Mouse (Mus musculus) T-helper 1 cell (primary cell): ENCODE data around the gene Fads2.

Experiments
- in situ Hi-C: fragments of 300-600 bp; cut with MboI, MseI; formaldehyde crosslinking; loops from one replicate; pipeline ENCODE4 v1.15.1; 2025; ENCODE audit warnings: high pct_unique_total_duplicates

Gene Fads2

DNA sequence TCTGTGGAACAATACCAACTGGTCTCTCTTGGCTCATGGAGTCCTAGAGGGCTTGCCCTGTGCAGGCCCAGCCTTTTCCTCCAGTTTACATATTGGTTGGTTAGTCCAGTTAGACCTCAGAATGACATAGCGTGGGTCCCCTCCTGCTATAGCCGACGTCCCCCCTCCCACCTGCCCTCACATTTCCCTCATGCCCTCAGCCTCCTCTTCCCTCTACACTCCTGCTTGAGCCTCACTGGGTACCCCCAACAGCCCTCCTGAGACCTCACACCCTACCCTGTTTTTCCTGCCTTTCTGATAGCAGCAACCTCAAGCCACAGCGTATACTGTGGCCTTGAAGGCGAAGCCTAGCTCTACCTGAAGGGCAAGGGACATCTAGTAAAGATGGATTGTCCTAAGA lies 38.7 kb downstream of the Fads2 start:
- in situ Hi-C loops: no loop called here

DNA sequence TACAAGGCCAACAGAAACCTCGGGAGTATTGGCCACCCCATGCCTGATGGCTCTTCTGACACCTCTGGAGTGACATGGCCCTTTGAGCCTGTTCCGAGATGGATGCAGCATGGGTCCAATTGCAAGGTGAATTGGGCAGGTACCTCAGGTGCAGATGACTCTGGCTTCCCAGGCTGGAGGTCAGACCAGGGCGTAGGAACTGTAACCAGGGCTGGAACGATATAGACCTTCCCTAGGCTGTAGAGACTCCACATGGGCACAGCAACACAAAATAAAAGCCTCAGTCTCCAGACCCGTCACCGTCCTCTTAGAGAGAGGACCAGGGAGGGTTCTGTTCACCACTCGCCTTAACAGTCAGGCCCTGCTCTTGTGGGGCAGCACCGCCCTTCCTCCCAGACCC lies 39.3 kb downstream of the Fads2 start:
- in situ Hi-C loops: no loop called here

DNA sequence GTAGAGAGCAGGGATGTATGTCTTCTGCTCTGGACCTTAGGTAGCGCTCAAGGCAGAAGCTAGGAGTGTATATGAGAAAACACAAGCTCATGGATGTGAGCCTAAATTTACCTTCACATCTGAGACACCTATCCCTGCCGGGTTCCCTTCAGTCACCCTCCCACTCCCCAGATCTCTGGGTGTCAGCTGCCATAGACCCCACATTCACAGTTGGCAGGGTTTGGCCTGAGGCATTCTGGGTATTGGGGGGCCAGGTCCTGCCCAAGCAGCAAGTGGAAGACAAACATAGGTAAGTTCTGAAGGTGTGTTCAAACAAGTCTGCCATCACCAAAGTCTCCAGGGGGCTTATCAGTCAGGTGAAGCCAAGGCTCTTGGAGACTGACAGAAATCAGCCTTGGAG lies 39.9 kb downstream of the Fads2 start:
- in situ Hi-C loops: no loop called here

DNA sequence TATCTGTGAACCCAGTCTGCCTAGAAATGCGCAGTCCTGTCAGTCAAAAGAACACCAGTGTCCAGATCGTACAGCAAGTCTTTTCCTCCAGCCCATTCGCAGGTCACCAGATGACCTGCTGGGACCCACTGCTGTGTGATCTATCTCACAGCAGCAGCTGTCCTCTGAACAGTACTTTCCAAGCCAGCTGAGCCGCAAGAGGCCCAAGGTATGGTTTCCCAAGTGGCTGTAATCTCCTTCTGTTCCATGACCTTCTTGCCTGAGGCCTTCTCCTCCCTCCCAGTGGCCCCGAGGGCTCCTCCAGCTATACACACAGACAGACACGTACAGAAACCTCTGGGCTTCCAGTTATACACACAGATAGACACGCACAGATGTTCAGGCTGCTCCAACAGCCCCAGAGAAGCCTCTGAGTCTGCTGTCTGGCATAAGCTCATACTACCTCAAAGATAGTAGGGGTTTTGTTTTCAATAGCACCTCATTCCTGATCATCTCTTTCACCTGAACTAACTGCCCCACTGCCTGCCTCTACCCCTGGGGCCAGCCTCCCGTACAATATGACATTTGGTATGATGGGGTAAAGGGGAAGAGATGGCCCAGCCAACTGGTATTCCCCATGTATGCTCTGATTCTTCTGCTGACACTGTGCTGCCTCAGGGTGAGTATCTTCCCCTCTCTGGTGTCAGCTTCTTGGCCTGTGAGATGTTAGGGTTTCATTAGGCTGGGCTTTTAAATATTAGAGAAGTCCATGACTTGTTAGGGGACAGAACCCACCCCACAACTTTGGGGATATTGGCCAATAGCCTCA lies 40.6 kb downstream of the Fads2 start:
- in situ Hi-C loops: no loop called here

DNA sequence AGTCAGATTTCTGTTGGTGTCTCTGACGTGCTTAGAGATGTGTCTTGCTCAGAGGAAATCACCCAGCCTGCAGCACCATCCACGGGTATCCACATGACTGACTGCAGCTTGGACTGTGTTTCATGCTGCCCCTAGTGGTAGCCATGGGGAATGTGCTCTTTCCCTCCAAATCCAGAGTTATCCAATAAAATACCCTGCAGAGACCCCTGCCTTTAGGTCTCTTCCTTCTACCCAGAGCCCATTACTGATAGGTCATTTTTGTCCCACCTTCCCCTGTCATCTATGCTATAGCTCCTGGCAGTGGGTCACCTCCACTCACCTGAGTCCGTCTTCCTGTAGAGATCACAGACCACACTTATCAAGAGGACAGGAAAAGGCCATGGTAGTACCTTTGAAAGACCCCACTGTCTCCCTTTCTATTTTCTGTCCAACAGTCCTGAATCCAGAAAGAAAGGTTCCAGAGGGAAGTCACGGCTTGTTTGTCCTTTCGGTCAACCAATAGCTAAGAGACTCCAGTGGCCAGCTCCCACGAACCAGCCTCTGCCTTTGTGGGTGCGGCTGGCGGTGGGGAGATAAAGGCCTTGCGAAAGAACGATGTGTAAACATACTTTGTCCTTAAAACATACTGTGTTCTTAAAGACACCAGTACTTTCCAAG lies 41.5 kb downstream of the Fads2 start:
- in situ Hi-C loops: no loop called here

DNA sequence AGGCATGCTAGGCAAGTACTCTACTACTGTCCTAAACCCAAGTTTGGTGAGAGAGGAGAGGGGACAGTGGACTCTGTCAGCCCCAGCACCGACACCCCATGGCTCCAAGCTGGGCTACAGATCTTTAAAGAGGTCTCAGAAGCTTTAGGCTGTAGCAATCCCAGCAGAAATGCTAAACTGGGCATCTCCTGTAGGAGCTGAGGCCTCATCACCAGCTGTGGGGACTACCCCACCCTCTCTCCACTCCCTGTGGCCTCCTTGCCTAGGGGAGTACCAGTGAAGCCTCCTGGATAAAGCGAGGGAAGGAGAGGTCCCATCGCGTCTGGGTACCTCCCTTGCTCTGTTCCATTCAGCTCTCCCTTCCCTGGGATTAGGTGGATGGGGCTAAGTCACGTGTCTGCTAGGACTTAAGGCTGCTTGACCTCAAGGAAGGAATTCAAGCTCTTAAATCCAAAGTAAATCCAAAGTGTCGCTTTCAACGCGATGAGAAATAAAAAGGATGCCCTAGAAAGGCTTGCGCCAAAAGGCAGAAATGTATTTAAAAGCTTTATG lies 42.6 kb downstream of the Fads2 start:
- in situ Hi-C loops: no loop called here

DNA sequence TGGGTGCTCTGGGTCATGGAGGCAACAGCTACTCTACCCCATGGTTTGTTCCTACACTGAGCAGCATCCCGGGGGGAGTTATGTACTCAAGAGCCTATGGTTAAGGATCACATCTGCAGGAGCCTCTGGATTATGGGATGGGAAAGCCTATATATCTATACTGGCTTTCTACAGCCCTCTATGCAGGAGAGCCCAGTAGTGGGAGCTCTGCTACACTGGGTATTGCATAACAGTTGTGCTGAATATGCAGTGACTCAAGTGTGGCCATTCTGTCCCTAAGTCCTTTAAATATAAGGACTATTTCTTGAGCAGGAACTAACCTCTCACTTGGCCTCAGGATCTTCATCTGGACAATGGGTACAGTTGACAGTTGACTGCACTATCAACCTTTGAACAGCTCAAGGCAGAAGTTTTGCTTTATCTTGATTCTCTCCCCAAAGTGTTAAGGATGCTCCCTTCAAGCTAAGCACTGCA lies 43.2 kb downstream of the Fads2 start:
- in situ Hi-C loops: no loop called here

DNA sequence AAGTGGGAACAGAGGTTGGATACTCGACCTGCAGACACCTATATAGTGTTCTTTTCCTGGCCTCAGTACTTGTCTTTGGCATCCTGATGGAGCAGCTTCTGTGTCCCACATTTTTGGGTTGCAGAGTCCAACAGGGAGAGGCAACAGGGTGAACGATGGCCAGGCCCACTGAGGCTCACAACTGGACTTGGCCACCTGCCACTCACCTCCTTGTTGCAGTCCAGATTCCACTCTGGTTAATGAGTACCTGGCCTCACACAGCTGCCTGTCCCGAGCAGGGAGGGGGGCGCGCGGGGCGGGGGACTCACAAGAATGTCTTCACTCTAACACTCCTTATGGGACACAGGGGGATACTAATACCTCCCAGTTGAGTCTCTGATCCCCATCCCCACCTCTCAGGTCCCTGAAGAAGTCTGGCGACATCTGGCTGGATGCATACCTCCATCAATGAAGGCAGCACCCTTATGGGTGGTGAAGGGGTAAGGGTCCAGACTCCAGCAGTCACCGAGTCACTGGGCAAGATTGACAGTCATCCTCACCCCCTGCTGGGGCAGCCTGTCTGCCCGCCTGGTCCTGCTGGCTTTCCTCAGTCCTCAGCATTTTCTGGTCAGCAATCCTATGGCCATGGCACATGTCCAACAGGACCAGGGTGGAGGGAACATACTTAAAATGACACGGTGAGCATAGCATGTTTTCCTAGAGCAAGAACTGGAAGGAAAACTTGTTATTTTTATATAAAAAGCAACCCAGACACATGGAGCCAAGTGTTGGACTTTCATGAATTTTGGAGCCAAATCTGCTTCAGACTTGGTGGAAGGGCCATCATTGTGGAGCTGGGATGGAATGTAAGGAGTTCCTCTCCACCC lies 43.8 kb downstream of the Fads2 start:
- in situ Hi-C loops: no loop called here

DNA sequence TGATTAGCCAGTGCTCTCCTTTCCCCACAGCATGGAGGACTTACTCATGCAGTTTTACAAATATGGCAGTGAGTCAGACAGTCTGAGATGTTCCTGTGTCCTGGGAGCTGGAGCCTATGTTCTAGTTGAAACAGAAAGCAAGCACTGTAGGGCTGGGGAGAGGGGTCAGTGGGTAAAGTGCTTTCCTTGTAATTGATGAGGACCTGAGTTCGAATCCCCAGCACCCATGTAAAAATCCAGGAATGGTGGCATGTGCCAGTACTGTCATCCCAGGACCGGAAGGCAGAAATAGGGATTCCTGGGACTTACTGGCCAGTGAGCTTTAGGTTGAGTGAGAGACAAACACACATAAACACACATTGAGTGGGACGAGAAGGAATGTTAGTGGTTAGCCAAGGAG lies 44.9 kb downstream of the Fads2 start:
- in situ Hi-C loops: no loop called here

DNA sequence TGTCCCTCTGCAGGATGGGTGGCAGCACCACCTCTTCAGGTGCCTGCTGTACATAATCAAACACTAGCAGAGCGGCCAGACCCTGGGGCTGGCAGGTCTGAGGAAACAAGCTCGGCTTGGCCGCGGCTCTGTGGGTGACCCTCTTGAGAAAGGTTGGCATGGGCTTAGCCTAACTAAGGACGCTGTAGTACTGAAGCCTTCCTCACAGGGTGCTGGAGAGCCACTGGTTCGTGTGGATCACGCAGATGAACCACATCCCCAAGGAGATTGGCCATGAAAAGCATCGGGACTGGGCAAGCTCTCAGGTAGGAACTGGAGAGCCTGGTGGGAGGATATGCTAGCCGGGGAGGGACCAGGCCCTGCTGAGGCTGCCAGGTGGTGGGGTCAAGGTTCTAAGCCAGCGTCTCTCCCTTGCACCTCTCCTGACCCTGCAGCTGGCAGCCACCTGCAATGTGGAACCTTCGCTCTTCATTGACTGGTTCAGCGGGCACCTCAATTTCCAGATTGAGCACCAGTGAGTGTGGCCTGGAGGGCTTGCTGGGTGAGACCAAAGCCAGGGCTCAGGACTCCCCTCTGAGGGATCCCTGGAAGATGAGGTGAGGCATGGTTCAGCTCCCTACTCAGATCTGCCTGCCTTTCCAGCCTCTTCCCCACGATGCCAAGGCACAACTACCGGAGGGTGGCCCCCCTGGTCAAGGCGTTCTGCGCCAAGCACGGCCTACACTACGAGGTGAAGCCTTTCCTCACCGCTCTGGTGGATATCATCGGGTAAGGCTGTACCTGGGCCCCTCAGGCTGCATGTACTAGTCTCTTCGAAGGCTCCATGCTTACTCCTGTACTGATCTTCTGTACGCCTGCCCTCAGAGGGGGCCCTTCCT lies 45.5 kb downstream of the Fads2 start:
- in situ Hi-C loops: no loop called here

DNA sequence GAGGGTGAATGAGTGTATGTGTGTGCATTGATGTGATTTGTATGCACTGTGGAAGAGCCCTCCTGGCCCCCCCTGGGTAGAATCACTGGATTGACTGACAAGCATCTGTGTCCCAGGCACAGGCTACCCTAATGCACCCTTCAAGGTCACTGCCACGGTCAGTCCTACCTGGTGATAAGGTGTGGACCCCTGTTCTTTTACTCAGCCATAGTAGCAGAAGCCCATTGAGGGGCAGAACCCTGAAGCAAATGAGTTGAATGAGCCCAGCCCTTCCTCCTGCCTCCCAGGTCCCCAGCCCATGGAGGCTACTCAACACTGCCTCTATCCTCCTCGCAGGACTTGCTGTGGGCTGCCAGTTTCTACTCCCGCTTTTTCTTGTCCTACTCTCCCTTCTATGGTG lies 46.3 kb downstream of the Fads2 start:
- in situ Hi-C loops: no loop called here

DNA sequence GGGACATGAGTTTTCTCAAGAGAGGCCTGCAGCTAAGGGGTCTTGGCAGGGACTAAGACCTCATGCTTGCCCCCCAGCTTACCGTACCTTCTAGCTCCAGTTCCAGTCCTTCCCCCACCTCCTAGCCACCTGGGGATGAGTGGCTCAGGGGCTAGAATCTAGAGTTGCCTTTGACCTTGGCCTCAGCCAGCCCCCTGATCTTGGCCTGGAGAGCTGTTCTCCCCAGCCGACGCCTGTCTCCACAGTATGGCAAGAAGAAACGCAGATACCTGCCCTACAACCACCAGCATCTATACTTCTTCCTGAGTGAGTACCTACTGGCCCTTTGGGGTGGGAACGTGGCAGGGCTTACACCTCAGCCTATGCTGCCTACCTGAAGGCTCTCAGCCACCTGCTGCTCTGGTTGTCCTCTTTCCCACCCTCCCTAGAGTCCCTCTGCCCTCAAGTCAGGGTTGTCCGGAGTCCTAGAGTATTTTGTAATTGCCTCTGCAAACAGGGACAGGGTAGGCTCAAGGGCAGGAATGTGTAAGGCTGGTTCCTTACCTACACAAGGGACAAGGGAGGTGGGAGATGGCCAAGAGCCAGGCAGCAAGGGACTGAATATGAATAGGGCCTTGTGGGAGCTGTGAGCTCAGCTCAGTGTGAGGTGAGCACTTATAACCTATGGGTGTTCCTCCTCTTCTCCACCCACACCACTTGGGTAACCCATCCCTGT lies 47.0 kb downstream of the Fads2 start:
- in situ Hi-C loops: no loop called here

DNA sequence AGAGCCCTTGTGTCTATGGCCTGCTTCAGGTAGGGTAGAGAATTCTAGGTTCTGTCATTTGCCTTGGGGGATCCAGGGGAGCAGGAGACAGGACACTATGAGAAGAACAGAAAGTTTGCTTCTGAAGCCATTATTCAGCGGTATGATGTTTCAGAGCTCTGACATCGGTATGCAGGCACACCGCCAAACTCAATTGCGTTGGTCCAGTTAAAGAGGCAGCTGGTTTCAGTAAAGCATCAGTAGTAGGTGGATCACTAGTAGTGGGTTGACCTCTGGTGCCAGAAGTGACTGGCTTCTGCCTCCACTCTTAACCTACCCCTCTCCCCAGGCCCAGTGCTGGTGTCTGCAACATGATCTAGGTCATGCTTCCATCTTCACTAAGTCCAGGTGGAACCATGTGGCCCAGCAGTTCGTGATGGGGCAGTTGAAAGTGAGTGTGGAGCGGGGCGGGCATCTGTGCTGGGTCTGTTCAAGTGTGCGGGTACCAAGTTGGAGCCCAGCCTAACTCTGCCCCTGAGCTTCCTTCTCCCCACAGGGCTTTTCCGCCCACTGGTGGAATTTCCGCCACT lies 47.8 kb downstream of the Fads2 start:
- in situ Hi-C loops: no loop called here

DNA sequence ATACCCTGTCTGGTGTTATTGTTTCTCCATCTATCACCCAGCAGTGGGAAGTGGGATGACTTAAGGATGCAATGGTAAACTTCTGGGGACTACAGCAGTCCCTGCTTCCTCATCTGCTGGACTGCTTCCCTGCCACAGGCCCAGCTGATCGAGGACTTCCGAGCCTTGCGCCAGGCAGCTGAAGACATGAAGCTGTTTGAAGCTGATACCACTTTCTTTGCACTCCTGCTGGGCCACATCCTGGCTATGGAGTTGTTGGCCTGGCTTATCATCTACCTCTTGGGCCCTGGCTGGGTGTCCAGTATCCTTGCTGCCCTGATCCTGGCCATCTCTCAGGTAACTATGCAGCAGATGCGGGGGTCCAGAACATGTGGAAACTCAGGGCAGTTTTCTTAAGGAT lies 48.8 kb downstream of the Fads2 start:
- in situ Hi-C loops: no loop called here

DNA sequence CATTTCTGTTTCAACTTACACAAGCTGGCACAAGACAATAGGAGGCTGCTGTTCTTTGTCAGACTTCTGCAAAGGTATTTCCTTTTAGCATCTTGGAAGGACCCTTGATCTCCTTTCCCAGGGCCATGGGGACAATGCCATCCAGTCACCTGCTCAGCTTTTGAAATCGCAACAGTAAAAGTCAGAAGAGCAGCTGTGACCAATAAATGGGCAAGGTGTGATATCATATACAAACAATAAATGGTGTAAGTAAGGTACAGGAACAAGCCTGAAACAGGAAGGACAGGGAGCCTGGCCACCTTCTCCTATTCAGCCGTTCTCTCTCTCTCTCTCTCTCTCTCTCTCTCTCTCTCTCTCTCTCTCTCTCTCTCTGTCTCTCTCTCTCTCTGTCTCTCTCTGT lies 51.1 kb downstream of the Fads2 start:
- in situ Hi-C loops: no loop called here

DNA sequence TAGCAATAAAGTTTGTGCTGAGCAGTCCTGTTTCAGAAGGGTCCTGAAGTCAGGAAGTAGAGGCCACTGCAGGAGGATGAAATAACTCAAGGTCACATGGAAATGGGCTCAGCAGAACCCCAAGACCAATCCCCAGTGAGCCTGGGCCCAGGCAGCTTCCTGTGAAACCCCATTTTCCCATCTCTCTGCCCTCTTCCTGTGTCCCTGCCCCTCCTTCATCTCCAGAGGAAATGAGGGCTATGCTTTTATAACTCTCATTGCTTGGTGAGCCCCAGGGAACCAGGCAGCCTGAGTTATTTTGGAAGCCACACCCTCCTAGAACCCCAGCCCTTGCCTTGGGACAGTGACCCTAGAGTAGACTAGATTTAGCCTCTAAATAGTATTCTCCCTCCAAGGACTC lies 52.0 kb downstream of the Fads2 start:
- in situ Hi-C loops: loop anchor here (10.0 kb wide), 1 partner anchor 1245 kb away; no protein-coding TSS in a partner anchor

DNA sequence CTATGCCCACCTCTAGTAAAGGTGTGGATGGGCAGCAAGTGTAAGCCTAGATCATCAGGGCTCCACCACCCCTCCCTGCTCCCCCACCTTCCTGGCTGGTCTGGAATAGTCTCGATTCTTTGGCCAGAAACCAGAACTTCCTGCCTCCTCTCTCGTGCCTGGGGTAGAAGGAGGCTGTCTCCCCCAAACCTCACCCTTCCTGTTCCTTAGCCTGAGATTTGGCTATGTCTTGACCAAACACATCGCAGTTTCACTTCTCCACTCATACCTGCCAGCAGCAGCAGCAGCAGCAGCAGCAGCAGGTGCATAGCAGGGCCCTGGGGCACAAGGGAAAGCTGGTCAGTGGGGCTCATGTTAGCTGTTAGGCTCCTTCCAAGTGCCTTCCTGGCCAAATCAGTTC lies 54.6 kb downstream of the Fads2 start:
- in situ Hi-C loops: loop anchor here (10.0 kb wide), 1 partner anchor 1248 kb away; no protein-coding TSS in a partner anchor

DNA sequence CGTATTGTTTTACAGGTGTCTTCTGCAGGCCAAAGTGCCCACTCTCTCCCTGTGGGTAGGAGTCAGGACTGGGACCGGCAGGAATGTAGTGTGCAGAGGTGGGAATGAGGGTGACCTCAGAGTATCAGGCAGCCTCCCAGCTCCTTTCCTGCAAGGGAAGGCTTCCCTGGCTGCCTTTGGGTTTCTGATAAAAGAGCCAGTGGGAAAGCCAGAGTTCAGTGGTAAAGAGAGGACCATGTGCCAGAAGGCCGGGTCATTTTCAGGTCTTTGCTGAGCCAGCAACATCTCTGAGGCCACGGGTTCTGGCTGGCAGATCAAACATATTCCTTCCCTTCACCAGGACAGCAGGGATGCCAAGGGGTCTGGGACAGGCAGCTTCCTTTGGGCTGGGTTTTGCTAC lies 55.2 kb downstream of the Fads2 start:
- in situ Hi-C loops: loop anchor here (10.0 kb wide), 1 partner anchor 1248 kb away; no protein-coding TSS in a partner anchor

DNA sequence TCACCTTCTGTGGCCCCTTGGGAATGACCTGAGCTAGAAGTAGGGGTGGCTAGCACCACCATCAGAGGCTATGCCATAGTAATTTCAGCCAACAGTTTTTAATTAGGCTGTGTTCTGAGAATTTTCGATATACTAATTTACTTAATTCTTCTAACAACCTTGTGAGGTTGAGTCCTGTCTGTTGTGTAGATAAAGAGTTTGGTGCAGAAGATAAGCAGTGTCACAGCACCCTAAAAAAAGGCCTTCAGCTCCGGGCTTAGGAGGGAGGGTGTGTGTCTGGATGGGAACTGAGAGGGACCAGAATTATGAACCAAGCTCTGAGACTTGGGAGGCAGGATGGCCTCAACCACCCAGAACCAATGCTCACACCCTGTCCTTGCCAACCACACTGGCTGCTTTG lies 55.8 kb downstream of the Fads2 start:
- in situ Hi-C loops: loop anchor here (10.0 kb wide), 1 partner anchor 1249 kb away; no protein-coding TSS in a partner anchor

DNA sequence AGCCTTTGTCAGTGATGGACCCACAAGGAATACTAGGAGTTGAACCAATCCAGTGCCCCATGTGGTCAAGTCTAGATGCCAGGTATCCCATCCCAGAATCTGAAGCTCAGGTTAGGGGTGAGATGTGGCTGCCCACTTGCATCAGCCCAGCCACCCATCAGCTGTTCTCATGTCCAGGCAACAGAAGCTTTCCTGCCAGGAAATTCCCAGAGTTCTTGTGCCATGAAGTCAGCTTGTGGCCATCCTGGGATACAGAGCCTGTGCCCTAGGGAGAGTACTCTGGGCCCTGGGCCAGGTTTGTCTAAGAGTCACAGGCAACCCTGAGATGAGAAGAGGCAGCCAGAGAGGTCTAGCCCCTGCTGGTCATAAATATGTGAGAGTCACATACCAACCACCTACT lies 57.9 kb downstream of the Fads2 start:
- in situ Hi-C loops: loop anchor here (10.0 kb wide), 1 partner anchor 1251 kb away; no protein-coding TSS in a partner anchor
